22 mouse cellular contexts compared by ENCODE assay signal in the genomic region with DNA sequence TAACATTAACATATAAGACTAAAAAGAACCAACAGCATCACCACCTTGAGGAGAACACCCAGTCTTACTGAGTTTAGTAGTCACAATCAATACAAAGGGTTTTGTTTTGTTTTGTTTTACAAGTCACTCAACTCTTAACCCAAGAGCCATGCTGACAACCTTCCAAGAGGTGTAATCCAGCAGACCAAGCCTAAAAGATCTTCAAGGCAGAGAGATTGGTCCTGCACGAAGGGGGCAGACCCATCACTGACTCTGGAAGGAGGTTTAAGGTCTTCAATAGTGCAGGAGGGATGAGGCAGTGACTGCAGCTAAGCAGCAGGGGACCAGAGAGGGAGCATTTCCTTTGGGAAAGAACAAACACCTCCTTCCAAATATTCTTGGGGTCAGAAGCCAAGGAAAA. TPM values are rescaled to one million over a fixed set of nuclear protein-coding genes. Genes with fewer than 3 reads are reported as not detected.
"Had no signal": no experiment of that assay in that cellular context is flagged by ENCODE, and none has a peak within 500 bp of the region (broad histone marks: within the 10 kb centered on the region; RNA-seq: fewer than 3 reads in every experiment).

No protein-coding gene starts in this region.

- H3K9me3 ChIP-seq: lung, embryonic 15.5 days; midbrain, embryonic 10.5 days; midbrain, embryonic 12.5 days; neural tube, embryonic 13.5 days; neural tube, embryonic 15.5 days; stomach, embryonic 15.5 days had no signal

- H3K27ac ChIP-seq: lung, embryonic 15.5 days; midbrain, embryonic 10.5 days; midbrain, embryonic 12.5 days; neural tube, embryonic 13.5 days; neural tube, embryonic 15.5 days; stomach, embryonic 15.5 days; stomach, postnatal 0 days had no signal

- H3K4me1 ChIP-seq: lung, embryonic 15.5 days; midbrain, embryonic 10.5 days; midbrain, embryonic 12.5 days; neural tube, embryonic 13.5 days; neural tube, embryonic 15.5 days; stomach, embryonic 15.5 days had no signal

- DNase-seq: lung, adult 18-20 months; lung, postnatal 10 days; lung, postnatal 4 days; midbrain, embryonic 14.5 days; retina, postnatal 1 day; right cerebral cortex, adult 18-20 months; right cerebral cortex, postnatal 25 days; right cerebral cortex, postnatal 4 days; spleen, adult 18-20 months; thymus, adult 2 months; thymus, postnatal 25 days; thymus, postnatal 4 days had no signal

- H3K4me3 ChIP-seq: lung, embryonic 15.5 days; midbrain, embryonic 10.5 days; midbrain, embryonic 12.5 days; myocyte; neural tube, embryonic 13.5 days; neural tube, embryonic 15.5 days; stomach, embryonic 15.5 days had no signal

- H3K9ac ChIP-seq: lung, embryonic 15.5 days; midbrain, embryonic 12.5 days; neural tube, embryonic 13.5 days; neural tube, embryonic 15.5 days; stomach, embryonic 15.5 days had no signal

RNA-seq across cellular contexts. Expression of gene Prlhr, which starts 57.0 kb away (rescaled TPM):
- total RNA-seq: megakaryocyte, adult 5-6 weeks; megakaryocyte-erythroid progenitor cell, adult 5-6 weeks had no signal
